Mouse (Mus musculus) cerebral cortex, adult 2 months (tissue): ENCODE results near the gene Tle3.

Experiments
- WGBS: fragments of 180-500 bp; shearing (Covaris S2); methylation state at CpG from one replicate; pipeline ENCODE4 v1.1.7; 2018; 5-methylcytosine and 5-hydroxymethylcytosine counted together

Tle3 gene

GRCm38 (mm10) chr9:61396474-61396873, 24.3 kb downstream of the Tle3 start:
- 80% methylated on average over 13 of the region's 13 CpGs for WGBS

DNA sequence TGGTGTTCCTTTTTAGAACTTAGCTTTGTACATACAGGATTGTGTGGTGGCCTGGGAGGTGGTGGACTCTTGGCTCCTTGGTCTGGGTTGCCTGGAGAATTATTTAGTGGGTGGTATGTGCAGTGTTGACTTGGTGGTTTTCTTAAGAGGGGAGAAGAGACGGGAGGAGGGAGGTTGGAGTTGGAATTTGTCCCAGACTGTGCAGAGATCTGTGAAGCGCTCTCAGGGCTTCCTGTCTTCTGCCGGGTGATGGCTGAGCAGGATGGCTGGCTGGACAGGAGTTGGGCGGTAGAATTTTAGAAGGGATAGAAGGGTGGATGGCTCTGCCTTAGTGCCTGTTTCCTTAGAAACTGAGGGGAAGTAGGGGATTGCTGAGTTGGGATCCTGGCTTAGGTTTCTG, 25.0 kb downstream of the Tle3 start:
- WGBS: 56% methylated on average over 4 of the region's 4 CpGs

GRCm38 (mm10) chr9:61398160-61398559, 26.0 kb downstream of the Tle3 start:
- WGBS: 92% methylated on average over 9 of the region's 9 CpGs

DNA sequence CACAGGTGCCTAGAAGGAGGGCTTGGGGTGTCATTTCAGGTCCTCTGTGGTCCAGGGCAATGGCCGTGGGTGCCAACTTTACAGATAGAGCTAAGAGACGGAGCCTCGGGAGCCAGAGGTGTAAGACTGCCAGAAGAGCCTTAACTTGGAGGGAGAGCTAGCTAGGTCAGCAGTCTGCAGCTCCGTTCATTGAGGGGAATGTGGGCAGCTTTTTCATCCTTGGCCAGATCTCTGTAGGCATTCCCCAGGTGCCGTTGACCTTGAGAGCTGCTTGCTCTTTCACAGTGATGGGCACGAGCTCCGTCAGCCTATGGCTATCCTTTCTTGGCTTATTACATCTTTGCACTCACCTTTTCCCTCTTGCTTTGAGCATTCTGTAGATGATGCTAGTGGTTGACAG, 28.0 kb downstream of the Tle3 start:
- 86% methylated on average over 7 of the region's 7 CpGs for WGBS

- 67% methylated on average over 9 of the region's 9 CpGs for WGBS
Measured at GRCm38 (mm10) chr9:61401664-61402063, 29.5 kb downstream of the Tle3 start.

- WGBS: 47% methylated on average over 4 of the region's 4 CpGs
Measured at GRCm38 (mm10) chr9:61402268-61402667, 30.1 kb downstream of the Tle3 start.

DNA sequence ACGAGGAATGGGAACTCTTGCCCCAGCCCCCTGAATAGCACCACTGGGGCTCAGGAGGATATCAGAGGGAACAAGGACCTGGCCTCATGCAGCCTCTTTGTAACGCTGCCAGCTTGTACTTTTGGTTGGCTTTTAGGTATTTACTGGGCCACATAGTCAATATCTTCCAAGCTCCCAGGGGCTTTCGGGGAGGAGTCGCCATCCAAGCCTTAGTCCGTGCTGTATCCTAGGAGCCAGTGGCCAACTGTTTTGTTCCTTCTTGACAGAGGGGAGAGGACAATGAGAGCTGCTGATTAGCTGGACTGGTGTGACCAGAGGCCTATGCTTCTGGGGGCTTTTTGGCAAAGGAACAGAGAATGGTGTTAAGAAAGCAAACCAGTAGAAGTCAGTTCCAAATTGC, 30.6 kb downstream of the Tle3 start:
- 81% methylated on average over 5 of the region's 5 CpGs for WGBS

DNA sequence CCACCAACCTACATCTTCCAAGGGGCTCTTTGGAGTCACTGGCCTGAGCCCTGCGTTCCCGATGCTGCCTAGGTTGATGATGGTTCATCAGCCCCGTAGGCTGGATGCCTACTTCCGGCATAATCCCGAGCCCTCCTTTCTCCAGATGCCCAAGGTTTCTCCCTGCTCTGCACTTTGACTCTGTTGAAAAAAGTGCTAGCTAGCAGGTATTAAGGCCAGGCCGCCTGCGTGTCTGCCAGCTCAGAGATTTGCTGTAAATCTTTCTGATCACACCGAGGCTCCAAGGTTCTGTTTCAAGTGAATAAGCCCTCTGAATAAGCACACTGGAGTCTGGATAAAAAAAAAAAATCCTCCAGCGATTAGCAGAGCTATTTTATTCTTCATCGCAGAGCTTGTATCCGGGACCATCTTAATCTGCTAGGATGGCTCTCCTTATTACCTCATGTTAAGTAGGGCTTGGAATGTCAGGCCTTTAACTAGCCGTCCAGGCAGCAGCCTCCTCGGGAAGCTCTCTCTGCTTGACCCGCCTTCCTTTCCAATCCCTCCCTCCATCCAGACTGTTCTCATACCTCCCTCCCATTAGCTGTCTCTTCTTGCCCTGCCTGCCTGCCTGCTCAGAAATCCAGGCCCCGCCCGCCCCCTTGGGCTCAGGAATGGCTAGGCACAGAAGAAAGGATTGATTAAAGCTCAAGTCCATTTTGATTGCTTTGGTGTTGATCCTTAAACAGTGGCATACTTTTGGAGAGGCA, 31.9 kb downstream of the Tle3 start:
- 77% methylated on average over 16 of the region's 16 CpGs for WGBS

GRCm38 (mm10) chr9:61404615-61404980, 32.4 kb downstream of the Tle3 start:
- 64% methylated on average over 3 of the region's 3 CpGs for WGBS

DNA sequence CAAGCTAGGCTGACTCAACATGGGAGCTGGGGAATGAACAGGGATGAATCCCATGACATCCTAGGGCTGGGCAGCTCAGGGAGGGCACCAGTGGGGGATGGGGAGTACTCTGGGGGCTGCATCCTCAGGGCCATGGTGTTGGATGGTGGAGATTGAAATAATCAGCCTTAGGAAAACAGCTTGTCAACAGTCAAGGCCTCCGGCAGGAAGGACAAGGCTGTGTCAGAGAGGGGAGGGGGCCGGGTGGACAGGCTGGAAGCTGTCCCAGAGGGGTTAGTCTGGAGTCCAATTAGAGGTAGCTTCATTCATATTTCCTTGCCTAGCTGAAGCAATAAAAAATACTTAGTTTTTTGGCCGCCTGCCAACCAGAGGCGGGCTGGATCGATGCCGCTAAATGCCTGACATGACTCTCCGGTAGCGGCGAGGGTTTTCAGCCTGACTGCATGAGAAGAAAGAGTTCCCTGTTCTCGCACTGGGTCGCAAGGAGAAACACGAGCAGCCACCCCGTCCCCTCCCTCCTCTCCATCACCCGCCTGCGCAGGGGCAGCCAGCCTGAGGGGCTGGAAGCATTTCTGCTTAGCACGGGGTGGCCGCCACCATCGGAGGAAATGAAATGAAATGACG, 32.9 kb downstream of the Tle3 start:
- 20% methylated on average over 19 of the region's 19 CpGs for WGBS

GRCm38 (mm10) chr9:61406343-61406742, 34.2 kb downstream of the Tle3 start:
- 82% methylated on average over 1 of the region's 1 CpGs for WGBS

- 53% methylated on average over 8 of the region's 8 CpGs for WGBS
Measured at GRCm38 (mm10) chr9:61409046-61409445, 36.9 kb downstream of the Tle3 start.

- WGBS: 85% methylated on average over 14 of the region's 14 CpGs
Measured at GRCm38 (mm10) chr9:61413665-61414456, 41.7 kb downstream of the Tle3 start.

GRCm38 (mm10) chr9:61416571-61416970, 44.4 kb downstream of the Tle3 start:
- WGBS: 56% methylated on average over 9 of the region's 9 CpGs

DNA sequence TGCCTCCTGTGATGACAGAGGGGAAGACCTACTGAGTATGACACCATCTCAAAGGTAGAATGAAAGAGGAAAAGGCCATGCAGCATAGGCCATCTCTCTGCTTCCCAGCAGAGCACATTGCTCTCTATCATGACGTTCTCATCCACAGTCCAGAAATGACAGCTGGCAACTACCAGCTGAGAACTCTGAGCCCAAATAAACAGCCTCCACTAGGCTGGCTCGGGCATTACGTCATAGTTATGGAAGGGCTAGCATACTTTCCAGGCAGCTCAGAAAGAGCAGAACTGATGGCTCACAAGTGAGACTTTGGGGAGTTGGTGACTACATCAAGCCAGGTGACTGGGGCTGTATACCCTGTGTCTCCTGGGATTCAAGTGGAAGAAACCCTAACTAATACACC, 49.5 kb downstream of the Tle3 start:
- 59% methylated on average over 3 of the region's 3 CpGs for WGBS

- 85% methylated on average over 3 of the region's 3 CpGs for WGBS
Measured at GRCm38 (mm10) chr9:61424245-61424644, 52.1 kb downstream of the Tle3 start.

GRCm38 (mm10) chr9:61426493-61426892, 54.3 kb downstream of the Tle3 start:
- WGBS: 48% methylated on average over 7 of the region's 7 CpGs

DNA sequence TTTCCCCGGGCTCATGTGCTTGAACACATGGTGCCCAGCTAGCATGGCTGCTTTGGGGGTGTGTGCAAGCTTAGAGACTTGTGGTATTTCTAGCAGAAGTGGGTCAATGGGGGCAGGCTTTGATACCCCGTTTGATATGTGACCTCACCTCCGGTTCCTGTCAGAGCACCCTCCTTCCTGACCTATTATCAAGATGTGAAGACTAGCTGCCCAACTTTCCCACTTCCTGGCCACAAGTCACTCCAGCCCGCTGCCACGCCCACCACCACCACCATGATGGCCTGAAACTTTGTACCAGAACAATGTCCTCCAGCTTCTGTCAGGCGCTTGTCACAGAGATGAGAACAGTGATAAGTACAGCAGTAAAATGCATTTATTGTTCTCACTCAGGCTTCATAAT, 54.9 kb downstream of the Tle3 start:
- 79% methylated on average over 6 of the region's 6 CpGs for WGBS

GRCm38 (mm10) chr9:61427901-61428300, 55.7 kb downstream of the Tle3 start:
- 89% methylated on average over 3 of the region's 3 CpGs for WGBS

DNA sequence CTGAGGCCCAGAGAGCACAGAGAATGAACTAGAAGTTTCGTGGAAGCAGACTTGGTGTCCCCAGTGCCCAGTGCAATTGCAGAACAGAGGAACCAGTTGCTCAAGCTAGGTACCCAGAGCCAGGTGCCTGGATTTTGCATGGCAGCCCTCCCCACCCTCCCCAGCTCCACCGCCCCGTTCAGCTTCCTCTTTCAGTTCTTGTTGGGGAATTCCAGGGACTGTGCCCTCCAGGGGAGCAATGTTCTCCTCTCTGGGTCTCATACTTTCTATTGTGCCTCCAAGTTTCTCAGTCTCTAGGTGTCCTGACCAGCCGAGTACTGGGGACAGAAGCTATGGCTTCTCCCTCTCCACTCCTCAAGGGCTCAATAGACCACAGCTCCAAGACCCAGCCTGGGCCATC, 59.7 kb downstream of the Tle3 start:
- whole genome bisulfite sequencing: 98% methylated on average over 4 of the region's 4 CpGs

- 100% methylated on average over 2 of the region's 2 CpGs for WGBS
Measured at GRCm38 (mm10) chr9:61433206-61433605, 61.0 kb downstream of the Tle3 start.

GRCm38 (mm10) chr9:61434062-61434461, 61.9 kb downstream of the Tle3 start:
- 42% methylated on average over 11 of the region's 11 CpGs for WGBS
